Mouse (Mus musculus) CH12.LX (cell line): ENCODE data around the gene Asb18. TPM values are rescaled to one million over a fixed set of nuclear protein-coding genes. Genes with fewer than 3 reads are reported as not detected.
A peak's percentile ranks its signal among the peaks of the same experiment; 100 is the strongest.

ENCODE experiments used
- DNase-seq: peaks from one replicate; pipeline ENCODE4 v3.0.0-alpha.2; 2013; ENCODE audit errors: extremely low read depth
- H3K27ac ChIP-seq: 2 replicates; pipeline ENCODE4 v1.5.1; 2012; ENCODE audit warnings: low read depth, mild to moderate bottlenecking, control low read depth, moderate library complexity; ENCODE audit not compliant: insufficient read depth
- H3K27me3 ChIP-seq: replicated peaks from 2 replicates; pipeline ENCODE3; 2012; ENCODE audit warnings: inconsistent platforms
- H3K36me3 ChIP-seq, 2 experiments: replicated peaks in 1 of 2; 2 replicates each; pipeline versions ENCODE3 to v1.6.1; 2012; ENCODE audit warnings: inconsistent platforms in 1 of 2, low read length in 1 of 2, mild to moderate bottlenecking in 1 of 2, mixed read lengths in 1 of 2, moderate library complexity in 1 of 2; ENCODE audit not compliant: control insufficient read depth in 1 of 2, insufficient read depth in 1 of 2
- H3K4me1 ChIP-seq, 2 experiments: 2 replicates each; pipeline ENCODE4 v1.6.1; 2012; ENCODE audit warnings: inconsistent platforms in 1 of 2, moderate library complexity in 1 of 2; ENCODE audit not compliant: insufficient read depth in 2 of 2, control insufficient read depth in 1 of 2
- H3K4me2 ChIP-seq: 2 replicates; pipeline ENCODE4 v1.6.1; 2012; ENCODE audit warnings: low read depth, mild to moderate bottlenecking, control low read depth; ENCODE audit not compliant: poor library complexity, insufficient read depth, severe bottlenecking
- H3K4me3 ChIP-seq, 3 experiments: fragments of 150-350 bp in 1 of 3; sonication (generic) in 1 of 3; replicated peaks in 1 of 3; 2 replicates each; pipeline versions ENCODE3 to v1.5.1; 2011 to 2012; ENCODE audit warnings: low read depth in 2 of 3, low read length in 2 of 3, mild to moderate bottlenecking in 2 of 3, moderate library complexity in 2 of 3, control low read depth in 1 of 3, improper control_type of control experiment in 1 of 3, inconsistent platforms in 1 of 3, mixed read lengths in 1 of 3; ENCODE audit not compliant: poor library complexity in 1 of 3
- H3K79me2 ChIP-seq: replicated peaks from 2 replicates; pipeline ENCODE4 v1.6.1; 2012; ENCODE audit warnings: mild to moderate bottlenecking, moderate library complexity; ENCODE audit not compliant: control insufficient read depth, poor library complexity, insufficient read depth, severe bottlenecking; ENCODE audit errors: extremely low read depth
- H3K9ac ChIP-seq: 2 replicates; pipeline ENCODE4 v1.6.1; 2012; ENCODE audit warnings: low read depth, mild to moderate bottlenecking, control low read depth, moderate library complexity; ENCODE audit not compliant: insufficient read depth
- H3K9me3 ChIP-seq: replicated peaks from 2 replicates; pipeline ENCODE3; 2012; ENCODE audit warnings: low read length, inconsistent platforms, mixed read lengths
- CTCF ChIP-seq, 2 experiments: IDR thresholded peaks in 1 of 2; conservative IDR thresholded peaks in 1 of 2; 2 replicates each; pipeline ENCODE4 v1.5.1; 2011 to 2012; ENCODE audit warnings: low read depth in 2 of 2, low read length in 2 of 2, improper control_type of control experiment in 1 of 2, inconsistent platforms in 1 of 2, mild to moderate bottlenecking in 1 of 2, moderate library complexity in 1 of 2
- EP300 ChIP-seq: IDR thresholded peaks from 2 replicates; pipeline ENCODE4 v1.6.1; 2011; ENCODE audit warnings: low read length, improper control_type of control experiment
- HCFC1 ChIP-seq: IDR thresholded peaks from 2 replicates; pipeline ENCODE4 v1.6.1; 2012; ENCODE audit warnings: low read depth, mild to moderate bottlenecking, inconsistent platforms, low read length, improper control_type of control experiment
- JUND ChIP-seq: conservative IDR thresholded peaks from 2 replicates; pipeline ENCODE4 v1.6.1; 2011; ENCODE audit warnings: low read depth, low read length, improper control_type of control experiment
- KAT2A ChIP-seq: IDR thresholded peaks from 2 replicates; pipeline ENCODE4 v1.6.1; 2012; ENCODE audit warnings: low read length, improper control_type of control experiment, inconsistent platforms; ENCODE audit not compliant: insufficient replicate concordance
- MAX ChIP-seq: IDR thresholded peaks from 2 replicates; pipeline ENCODE4 v1.6.1; 2011; ENCODE audit warnings: low read length, improper control_type of control experiment
- MAZ ChIP-seq: IDR thresholded peaks from 2 replicates; pipeline ENCODE4 v1.6.1; 2012; ENCODE audit warnings: low read depth, mild to moderate bottlenecking, inconsistent platforms, low read length, improper control_type of control experiment, moderate library complexity
- MXI1 ChIP-seq: IDR thresholded peaks from 2 replicates; pipeline ENCODE4 v1.6.1; 2011; ENCODE audit warnings: mild to moderate bottlenecking, low read depth, low read length, improper control_type of control experiment
- MYC ChIP-seq: IDR thresholded peaks from 2 replicates; pipeline ENCODE4 v1.6.1; 2011; ENCODE audit warnings: low read depth, mild to moderate bottlenecking, improper control_type of control experiment, low read length
- POLR2AphosphoS2 ChIP-seq: IDR thresholded peaks from 2 replicates; pipeline ENCODE4 v1.6.1; 2011; ENCODE audit warnings: low read depth, low read length, improper control_type of control experiment
- RAD21 ChIP-seq: IDR thresholded peaks from 2 replicates; pipeline ENCODE4 v1.6.1; 2011; ENCODE audit warnings: low read depth, mild to moderate bottlenecking, low read length, improper control_type of control experiment, moderate library complexity
- RCOR1 ChIP-seq: conservative IDR thresholded peaks from 2 replicates; pipeline ENCODE4 v1.6.1; 2012; ENCODE audit warnings: low read depth, mild to moderate bottlenecking, inconsistent platforms, low read length, improper control_type of control experiment
- SMC3 ChIP-seq: IDR thresholded peaks from 2 replicates; pipeline ENCODE4 v1.6.1; 2011; ENCODE audit warnings: low read depth, low read length, improper control_type of control experiment
- TBP ChIP-seq: conservative IDR thresholded peaks from 2 replicates; pipeline ENCODE4 v1.6.1; 2011; ENCODE audit warnings: low read depth, low read length, improper control_type of control experiment
- TCF12 ChIP-seq: IDR thresholded peaks from 2 replicates; pipeline ENCODE4 v1.6.1; 2014; ENCODE audit warnings: low read depth, mild to moderate bottlenecking, inconsistent platforms, low read length, improper control_type of control experiment
- USF2 ChIP-seq: conservative IDR thresholded peaks from 2 replicates; pipeline ENCODE4 v1.6.1; 2011; ENCODE audit warnings: low read depth, low read length, improper control_type of control experiment
- ZC3H11A ChIP-seq: IDR thresholded peaks from 2 replicates; pipeline ENCODE4 v1.6.1; 2012; ENCODE audit warnings: low read depth, mild to moderate bottlenecking, inconsistent platforms, low read length, improper control_type of control experiment
- ZKSCAN1 ChIP-seq: IDR thresholded peaks from 2 replicates; pipeline ENCODE4 v1.6.1; 2012; ENCODE audit warnings: low read depth, inconsistent platforms, low read length, improper control_type of control experiment, borderline replicate concordance
- dilution Hi-C: fragments of 300-500 bp; cut with MboI; formaldehyde crosslinking; loops from 2 replicates; pipeline ENCODE4 v1.14.3; 2020; ENCODE audit warnings: low sequenced_read_pairs; ENCODE audit not compliant: extremely low pct_unique_long_range_greater_than_20kb, extremely low pct_ligation_motif_present
- in situ Hi-C: fragments of 300-500 bp; cut with MboI; formaldehyde crosslinking; loops from 3 replicates; pipeline ENCODE4 v1.14.3; 2019; ENCODE audit warnings: low sequenced_read_pairs, low pct_ligation_motif_present, low pct_unique_long_range_greater_than_20kb, mixed read lengths
- polyA plus RNA-seq: library from polyadenylated mRNA; unstranded; fragments of >175 nt; gene quantifications from 2 replicates; pipeline ENCODE4 v1.2.1, GENCODE M21; 2012; ENCODE audit warnings: low read depth; ENCODE audit not compliant: insufficient read length
- total RNA-seq, 2 experiments: library from RNA; depleted of rRNA; stranded (reverse); fragments of 300-350 nt in 1 of 2; fragments of >200 nt in 1 of 2; gene quantifications; 2 replicates each; pipeline ENCODE4 v1.2.3; 2012 to 2014

Gene Asb18
- total and polyA plus RNA-seq, 3 experiments: not detected

DNA sequence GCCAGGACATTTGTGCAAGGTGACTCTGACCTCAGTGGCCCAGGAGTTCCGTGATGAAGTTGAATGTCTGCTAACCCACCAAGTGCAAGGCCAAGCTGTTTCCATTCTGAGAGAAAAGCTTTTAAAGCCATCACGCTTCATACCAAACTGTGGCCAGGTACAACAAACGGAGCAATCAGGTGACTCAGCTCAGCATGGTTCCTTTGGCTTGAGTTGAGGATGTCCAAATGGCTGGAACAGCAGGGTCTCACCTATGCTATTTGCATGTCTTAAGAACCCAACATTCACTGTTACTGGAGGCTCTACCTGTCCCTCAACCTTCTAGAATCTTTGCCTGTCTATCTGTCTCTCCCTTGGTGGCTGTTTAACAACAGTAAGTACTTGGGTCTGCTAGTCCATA lies 45.6 kb upstream of the Asb18 start:
- in situ Hi-C loops (loop anchor here (5.0 kb wide), 3 partner anchors 142 to 532 kb away; partner anchors contain the start of gene Ackr3), dilution Hi-C loops (no loop called here)
- H3K9me3 ChIP-seq: peaks cover 9% of the 10 kb centered on the region
- no peak overlapping the region for H3K4me3 ChIP-seq
- H3K79me2 ChIP-seq: no peaks in the 10 kb centered on the region
- H3K4me2 ChIP-seq: no peak overlapping the region
- no peaks in the 10 kb centered on the region for H3K4me1 ChIP-seq
- DNase-seq: no peak
- H3K36me3 ChIP-seq: no peaks in the 10 kb centered on the region
- no peak for TF ChIP-seq ZKSCAN1
- no peak overlapping the region for H3K9ac ChIP-seq
- H3K27me3 ChIP-seq: no peaks in the 10 kb centered on the region
- H3K27ac ChIP-seq: no peak overlapping the region

DNA sequence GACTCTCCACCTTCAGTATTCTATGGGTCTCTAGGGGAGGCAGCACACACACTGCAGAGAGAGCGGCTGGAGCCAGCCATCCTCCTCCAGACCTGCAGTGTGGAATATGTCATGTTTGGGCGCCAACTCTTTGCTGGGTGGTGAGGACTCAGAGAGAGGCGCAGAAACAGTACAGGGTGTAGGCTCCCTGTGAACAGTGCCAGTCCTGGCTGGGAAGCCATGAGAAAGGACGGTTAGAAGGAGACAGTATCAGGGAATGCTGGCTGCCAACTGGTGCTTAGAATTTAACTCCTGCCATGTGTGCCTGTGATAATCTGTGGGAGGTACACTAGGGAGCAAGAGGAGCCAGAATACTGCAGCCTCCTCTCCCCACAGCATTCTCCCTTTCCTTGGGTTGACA lies 40.5 kb upstream of the Asb18 start:
- Histone ChIP-seq H3K79me2 (no peaks in the 10 kb centered on the region), H3K36me3 (no peaks in the 10 kb centered on the region), H3K4me3 (no peak overlapping the region), H3K9ac (no peak overlapping the region), H3K4me2 (no peak overlapping the region), H3K27me3 (peaks cover 9% of the 10 kb centered on the region), H3K4me1 (no peaks in the 10 kb centered on the region), H3K9me3 (peaks cover 7% of the 10 kb centered on the region), H3K27ac (no peak overlapping the region)
- in situ Hi-C loops: no loop called here
- dilution Hi-C loops: no loop called here
- TF ChIP-seq RCOR1 (no peak), SMC3 (no peak), HCFC1 (no peak), TCF12 (no peak), MXI1 (no peak), CTCF (conservative IDR thresholded peaks at IDR 0.05 in 1 of 2, IDR thresholded peaks at IDR 0.05 in 1 of 2; ENCODE audit: low read depth in 2 of 2, low read length in 2 of 2) (no peak), USF2 (no peak), ZC3H11A (no peak), MYC (no peak), EP300 (no peak), KAT2A (no peak), POLR2AphosphoS2 (no peak)
- no peak for DNase-seq

DNA sequence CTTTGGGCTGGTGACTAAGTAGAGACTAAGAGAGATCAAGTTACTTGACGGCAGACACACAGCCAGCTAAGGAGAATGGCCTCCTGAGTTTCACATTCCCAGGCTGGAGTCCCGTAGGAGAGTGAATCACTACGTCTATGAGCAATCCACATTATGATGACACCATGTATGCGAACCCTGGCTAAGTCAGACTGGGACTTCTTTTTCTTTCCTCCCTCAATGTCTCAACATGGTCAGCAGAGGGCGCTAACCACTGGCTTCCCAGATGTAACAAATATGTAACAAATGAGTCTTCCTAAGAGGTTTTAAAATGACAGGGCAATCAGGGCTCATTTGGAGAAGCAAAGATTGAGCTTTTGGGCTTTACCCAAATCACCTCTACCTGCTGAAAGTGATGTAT lies 36.9 kb upstream of the Asb18 start:
- H3K9ac ChIP-seq: no peak overlapping the region
- peak; percentile 82 for DNase-seq
- no peak overlapping the region for H3K4me3 ChIP-seq
- dilution Hi-C loops (no loop called here), in situ Hi-C loops (no loop called here)
- H3K9me3 ChIP-seq: no peaks in the 10 kb centered on the region
- H3K4me1 ChIP-seq: no peaks in the 10 kb centered on the region
- no peaks in the 10 kb centered on the region for H3K36me3 ChIP-seq
- peaks cover 34% of the 10 kb centered on the region for H3K27me3 ChIP-seq
- TF ChIP-seq SMC3 (peak; percentile 79), TBP (no peak), MAX (no peak), RAD21 (peak; percentile 78), KAT2A (no peak), JUND (no peak), ZC3H11A (peak; percentile 59; the same call in 1 of the 2 replicates), CTCF (conservative IDR thresholded peaks at IDR 0.05 in 1 of 2, IDR thresholded peaks at IDR 0.05 in 1 of 2; ENCODE audit: low read depth in 2 of 2, low read length in 2 of 2) (peak; percentile 82 to 84), MAZ (no peak)
- no peak overlapping the region for H3K27ac ChIP-seq
- no peaks in the 10 kb centered on the region for H3K79me2 ChIP-seq
- H3K4me2 ChIP-seq: no peak overlapping the region
